Mouse (Mus musculus): ENCODE data around the gene Ly86. TPM values are rescaled to one million over a fixed set of nuclear protein-coding genes. Genes with fewer than 3 reads are reported as not detected.

Gene Ly86
- polyA plus RNA-seq, 1 experiment from 2014 or later = 6.7 TPM

DNA sequence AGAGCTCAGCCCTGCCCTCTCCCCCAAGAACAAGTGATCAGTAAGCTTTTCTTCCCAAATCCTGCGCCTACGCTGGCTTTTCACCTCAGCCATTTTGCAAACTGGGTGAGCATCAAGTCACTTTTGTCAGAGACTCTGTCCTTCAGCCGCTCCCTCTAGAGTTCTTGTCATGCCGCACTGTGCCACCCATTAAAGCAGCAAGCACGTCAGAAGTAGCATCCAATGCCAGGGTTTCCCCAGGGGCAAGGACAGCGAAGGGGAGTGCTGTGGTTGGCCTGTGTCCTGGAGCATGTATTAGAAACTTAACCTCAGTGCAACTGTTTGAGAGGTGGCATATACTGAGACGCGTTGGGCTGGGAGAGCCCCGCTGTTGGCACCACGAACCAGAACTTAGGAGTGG lies 815 bp downstream of the Ly86 start:
- Histone ChIP-seq H3K4me3 (ENCODE audit: low read depth, low read length) (no peak overlapping the region), H3K36me3 (ENCODE audit: control insufficient read depth, insufficient read depth) (no peaks in the 10 kb centered on the region), H3K27me3 (replicated peaks; ENCODE audit: control insufficient read depth, insufficient read depth, low read length) (no peaks in the 10 kb centered on the region), H3K4me2 (replicated peaks; ENCODE audit: low read depth) (no peak overlapping the region), H3K4me1 (replicated peaks; ENCODE audit: control insufficient read depth, insufficient read depth, low read length) (no peaks in the 10 kb centered on the region), H3K27ac (ENCODE audit: low read depth, low read length) (no peak overlapping the region), H3K9ac (ENCODE audit: low read depth, low read length) (no peak overlapping the region), H3K9me3 (ENCODE audit: control insufficient read depth) (no peaks in the 10 kb centered on the region)
- 92% methylated on average over 10 of the region's 10 CpGs for WGBS
- ATAC-seq = no peak
- TF ChIP-seq CTCF (IDR thresholded peaks at IDR 0.05; ENCODE audit: low read depth) = no peak

DNA sequence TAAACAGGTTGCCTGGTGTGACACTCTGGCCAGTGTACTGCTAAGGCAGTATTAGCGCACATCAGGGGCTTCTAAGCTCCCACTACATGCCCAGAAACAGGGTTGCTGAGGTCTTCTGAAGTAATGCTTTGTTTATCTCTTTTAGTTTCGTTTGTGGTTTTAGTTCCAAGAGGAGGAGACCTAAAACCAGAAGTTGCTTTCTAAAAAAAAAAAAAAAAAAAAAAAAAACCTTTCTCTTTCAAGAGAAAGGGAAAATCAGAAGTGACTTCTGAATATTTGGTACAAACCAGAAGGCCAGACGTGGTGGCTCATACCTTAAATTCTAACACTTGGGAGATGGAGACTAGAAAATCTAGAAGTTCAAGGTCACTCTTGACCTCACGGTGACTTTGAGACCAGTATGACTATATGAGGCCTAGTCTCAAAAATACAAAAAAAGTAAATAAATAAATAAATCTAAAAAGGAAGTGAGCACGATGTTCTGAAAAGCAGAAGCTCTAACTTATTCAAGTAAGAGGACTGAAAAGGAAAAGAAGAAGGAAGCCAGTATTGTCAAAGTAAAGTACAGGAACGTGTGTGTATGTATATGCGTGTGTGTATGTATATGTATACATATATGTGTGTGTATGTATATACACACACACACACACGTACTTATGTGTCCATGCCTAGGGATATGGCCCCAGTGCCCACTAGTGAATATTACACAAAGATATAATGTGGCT lies 3.0 kb downstream of the Ly86 start:
- no peak overlapping the region for H3K9ac ChIP-seq (ENCODE audit: low read depth, low read length)
- no peak for ATAC-seq
- H3K9me3 ChIP-seq (ENCODE audit: control insufficient read depth) = no peaks in the 10 kb centered on the region
- H3K27ac ChIP-seq (ENCODE audit: low read depth, low read length) = no peak overlapping the region
- no peaks in the 10 kb centered on the region for H3K4me1 ChIP-seq (replicated peaks; ENCODE audit: control insufficient read depth, insufficient read depth, low read length)
- 75% methylated on average over 8 of the region's 8 CpGs for WGBS
- H3K4me2 ChIP-seq (replicated peaks; ENCODE audit: low read depth) = no peak overlapping the region
- TF ChIP-seq CTCF (IDR thresholded peaks at IDR 0.05; ENCODE audit: low read depth) = no peak
- H3K4me3 ChIP-seq (ENCODE audit: low read depth, low read length) = no peak overlapping the region
- H3K27me3 ChIP-seq (replicated peaks; ENCODE audit: control insufficient read depth, insufficient read depth, low read length) = no peaks in the 10 kb centered on the region
- no peaks in the 10 kb centered on the region for H3K36me3 ChIP-seq (ENCODE audit: control insufficient read depth, insufficient read depth)

DNA sequence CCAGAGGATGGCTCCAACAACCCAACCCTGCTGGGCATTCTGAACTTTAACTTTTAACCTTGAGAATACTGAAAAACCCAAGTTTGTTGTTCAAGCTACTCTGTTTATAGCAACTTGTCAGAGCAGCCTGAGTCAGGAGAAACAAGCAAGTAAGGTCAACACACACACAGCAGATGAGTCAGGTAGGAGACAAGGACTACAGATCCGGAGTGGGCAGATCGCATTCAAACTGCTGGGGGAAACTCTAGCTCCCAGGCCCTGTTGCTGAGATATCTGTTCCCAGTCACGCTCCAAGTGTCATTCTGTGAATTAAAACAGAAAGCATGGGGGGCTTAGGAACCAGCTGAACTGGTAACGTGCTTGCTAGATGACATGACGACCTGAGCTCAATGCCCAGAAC lies 4.0 kb downstream of the Ly86 start:
- Histone ChIP-seq H3K4me1 (replicated peaks; ENCODE audit: control insufficient read depth, insufficient read depth, low read length) (no peaks in the 10 kb centered on the region), H3K4me3 (ENCODE audit: low read depth, low read length) (no peak overlapping the region), H3K9ac (ENCODE audit: low read depth, low read length) (no peak overlapping the region), H3K27ac (ENCODE audit: low read depth, low read length) (no peak overlapping the region), H3K27me3 (replicated peaks; ENCODE audit: control insufficient read depth, insufficient read depth, low read length) (no peaks in the 10 kb centered on the region), H3K36me3 (ENCODE audit: control insufficient read depth, insufficient read depth) (no peaks in the 10 kb centered on the region), H3K9me3 (ENCODE audit: control insufficient read depth) (no peaks in the 10 kb centered on the region), H3K4me2 (replicated peaks; ENCODE audit: low read depth) (no peak overlapping the region)
- WGBS = 88% methylated on average over 5 of the region's 5 CpGs
- TF ChIP-seq CTCF (IDR thresholded peaks at IDR 0.05; ENCODE audit: low read depth) = no peak
- no peak for ATAC-seq

DNA sequence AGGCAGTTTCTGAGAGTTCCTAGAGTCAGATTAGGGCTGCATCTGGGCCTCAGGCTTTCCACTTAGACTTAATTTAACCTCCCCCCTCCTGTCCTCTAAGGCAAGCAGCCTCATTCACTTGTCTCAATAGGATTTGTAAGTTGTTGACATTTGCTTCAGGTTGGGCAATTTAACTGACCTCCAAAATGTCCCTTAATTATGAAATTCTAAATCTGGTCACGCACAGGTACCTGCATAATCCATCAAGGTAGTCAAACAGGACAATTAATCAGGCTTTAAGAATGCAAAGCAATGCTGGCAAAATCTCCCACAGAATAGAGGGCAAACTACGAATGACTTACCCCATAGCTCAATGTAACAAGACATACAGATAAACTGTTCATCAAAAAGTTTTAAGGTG lies 8.0 kb downstream of the Ly86 start:
- Histone ChIP-seq H3K4me3 (ENCODE audit: low read depth, low read length) (no peak overlapping the region), H3K9ac (ENCODE audit: low read depth, low read length) (no peak overlapping the region), H3K4me2 (replicated peaks; ENCODE audit: low read depth) (no peak overlapping the region), H3K4me1 (replicated peaks; ENCODE audit: control insufficient read depth, insufficient read depth, low read length) (no peaks in the 10 kb centered on the region), H3K27ac (ENCODE audit: low read depth, low read length) (no peak overlapping the region), H3K9me3 (ENCODE audit: control insufficient read depth) (no peaks in the 10 kb centered on the region), H3K36me3 (ENCODE audit: control insufficient read depth, insufficient read depth) (no peaks in the 10 kb centered on the region), H3K27me3 (replicated peaks; ENCODE audit: control insufficient read depth, insufficient read depth, low read length) (no peaks in the 10 kb centered on the region)
- no peak for TF ChIP-seq CTCF (IDR thresholded peaks at IDR 0.05; ENCODE audit: low read depth)
- 58% methylated on average over 2 of the region's 2 CpGs for WGBS
- no peak for ATAC-seq

DNA sequence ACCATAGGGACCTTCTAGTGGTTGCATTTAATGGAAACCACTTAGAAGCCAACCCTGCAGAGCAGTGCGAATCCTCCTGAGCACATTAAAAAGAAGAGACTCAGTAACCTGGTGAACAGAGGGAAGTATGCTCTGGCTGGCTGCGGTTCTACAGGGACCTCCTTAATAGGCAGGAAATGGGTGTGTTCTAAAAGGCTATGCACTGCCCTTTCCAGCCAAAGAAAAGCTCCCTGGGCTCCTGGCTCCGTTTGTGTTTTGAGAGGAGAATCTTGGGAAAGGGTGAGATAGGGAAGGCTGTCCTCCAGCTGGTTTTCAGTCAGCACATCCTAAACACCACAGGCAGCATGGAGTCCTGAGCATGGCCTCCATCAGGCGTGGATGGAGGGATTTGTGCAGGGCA lies 8.9 kb downstream of the Ly86 start:
- no peak overlapping the region for H3K4me3 ChIP-seq (ENCODE audit: low read depth, low read length)
- no peak overlapping the region for H3K4me2 ChIP-seq (replicated peaks; ENCODE audit: low read depth)
- no peaks in the 10 kb centered on the region for H3K36me3 ChIP-seq (ENCODE audit: control insufficient read depth, insufficient read depth)
- no peaks in the 10 kb centered on the region for H3K4me1 ChIP-seq (replicated peaks; ENCODE audit: control insufficient read depth, insufficient read depth, low read length)
- H3K9me3 ChIP-seq (ENCODE audit: control insufficient read depth) = no peaks in the 10 kb centered on the region
- no peak for ATAC-seq
- no peak overlapping the region for H3K27ac ChIP-seq (ENCODE audit: low read depth, low read length)
- H3K27me3 ChIP-seq (replicated peaks; ENCODE audit: control insufficient read depth, insufficient read depth, low read length) = no peaks in the 10 kb centered on the region
- TF ChIP-seq CTCF (IDR thresholded peaks at IDR 0.05; ENCODE audit: low read depth) = no peak
- 54% methylated on average over 4 of the region's 4 CpGs for WGBS
- H3K9ac ChIP-seq (ENCODE audit: low read depth, low read length) = no peak overlapping the region

DNA sequence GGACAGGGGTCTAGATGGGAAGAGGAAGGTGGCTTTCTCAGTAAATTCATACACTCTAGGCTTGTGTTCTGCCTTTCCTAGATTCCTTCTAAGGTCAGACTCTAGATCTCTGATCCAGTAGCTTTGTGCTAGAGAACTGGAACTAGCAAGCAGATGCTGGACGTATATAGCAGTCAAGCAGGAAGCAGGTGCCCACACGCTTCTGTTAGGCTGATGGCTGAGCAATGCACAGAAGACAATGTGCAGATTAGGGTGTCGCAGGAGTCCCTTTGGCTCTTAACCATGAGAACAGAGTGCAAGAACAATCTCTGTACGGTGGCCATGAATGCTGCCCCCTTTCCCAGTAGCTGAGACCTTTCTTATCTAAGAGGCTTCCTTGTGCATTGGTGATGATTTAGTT lies 9.4 kb downstream of the Ly86 start:
- H3K9ac ChIP-seq (ENCODE audit: low read depth, low read length) = no peak overlapping the region
- no peaks in the 10 kb centered on the region for H3K36me3 ChIP-seq (ENCODE audit: control insufficient read depth, insufficient read depth)
- 87% methylated on average over 4 of the region's 4 CpGs for WGBS
- no peaks in the 10 kb centered on the region for H3K9me3 ChIP-seq (ENCODE audit: control insufficient read depth)
- no peak for ATAC-seq
- H3K4me1 ChIP-seq (replicated peaks; ENCODE audit: control insufficient read depth, insufficient read depth, low read length) = no peaks in the 10 kb centered on the region
- no peak overlapping the region for H3K4me2 ChIP-seq (replicated peaks; ENCODE audit: low read depth)
- H3K4me3 ChIP-seq (ENCODE audit: low read depth, low read length) = no peak overlapping the region
- no peak overlapping the region for H3K27ac ChIP-seq (ENCODE audit: low read depth, low read length)
- TF ChIP-seq CTCF (IDR thresholded peaks at IDR 0.05; ENCODE audit: low read depth) = no peak
- no peaks in the 10 kb centered on the region for H3K27me3 ChIP-seq (replicated peaks; ENCODE audit: control insufficient read depth, insufficient read depth, low read length)
